Mouse (Mus musculus): ENCODE measurements around the gene Bhlhe40. TPM values are rescaled to one million over a fixed set of nuclear protein-coding genes. Genes with fewer than 3 reads are reported as not detected.

The Bhlhe40 gene
- polyA plus RNA-seq, 1 experiment from 2014 or later: 3.6 TPM

DNA sequence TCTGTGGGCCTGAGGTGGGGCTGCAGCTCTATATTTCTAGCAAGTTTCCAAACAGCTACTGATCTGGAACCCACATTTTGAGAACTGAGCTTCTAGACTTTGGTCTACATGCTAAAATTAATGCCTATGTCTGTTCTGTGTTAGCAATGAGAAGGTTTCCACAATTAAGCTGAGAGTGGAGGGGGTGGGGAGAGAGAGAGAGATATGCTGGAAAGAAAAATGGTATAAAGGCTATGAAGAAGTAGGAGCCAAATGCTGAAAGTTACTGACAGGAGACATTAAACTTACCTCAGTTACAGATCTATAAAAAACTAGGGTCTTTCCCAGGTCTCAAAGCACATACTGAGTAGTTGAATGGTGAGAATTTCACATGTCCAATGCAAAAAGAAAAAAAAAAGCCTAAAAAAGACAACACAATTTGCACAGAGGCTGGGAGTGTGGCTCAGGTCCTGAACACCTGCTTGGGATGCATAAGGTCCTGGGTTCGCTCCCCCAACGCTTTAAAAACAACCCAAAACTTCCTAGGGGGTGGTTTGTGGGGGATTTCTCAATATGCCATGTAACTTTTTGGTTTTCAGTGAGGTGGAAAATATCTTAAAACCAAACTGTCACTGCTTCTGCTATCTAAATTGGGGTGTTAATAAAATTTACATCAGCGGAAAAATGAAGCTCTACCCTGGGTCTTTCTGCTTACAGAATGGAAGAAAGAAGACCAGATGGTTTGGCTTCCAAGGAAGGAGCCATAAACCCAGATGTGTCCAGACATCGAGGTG, 50.9 kb downstream of the Bhlhe40 start:
- Histone ChIP-seq H3K27me3 (peaks cover 6% of the 10 kb centered on the region), H3K9me3 (replicated peaks) (no peaks in the 10 kb centered on the region), H3K4me1 (peaks cover 9% of the 10 kb centered on the region), H3K9ac (no peak overlapping the region), H3K27ac (no peak overlapping the region), H3K4me3 (no peak overlapping the region), H3K4me2 (replicated peaks) (no peak overlapping the region), H3K36me3 (no peaks in the 10 kb centered on the region)
- 78% methylated on average over 4 of the region's 4 CpGs for WGBS
- no peak for ATAC-seq (ENCODE audit: low FRiP score)

GRCm38 (mm10) chr6:108712148-108712547, 51.7 kb downstream of the Bhlhe40 start:
- Histone ChIP-seq H3K27ac (no peak overlapping the region), H3K9me3 (replicated peaks) (no peaks in the 10 kb centered on the region), H3K4me3 (no peak overlapping the region), H3K4me2 (replicated peaks) (no peak overlapping the region), H3K27me3 (peaks cover 6% of the 10 kb centered on the region), H3K36me3 (no peaks in the 10 kb centered on the region), H3K9ac (no peak overlapping the region), H3K4me1 (peaks cover 9% of the 10 kb centered on the region)
- ATAC-seq (ENCODE audit: low FRiP score): no peak

DNA sequence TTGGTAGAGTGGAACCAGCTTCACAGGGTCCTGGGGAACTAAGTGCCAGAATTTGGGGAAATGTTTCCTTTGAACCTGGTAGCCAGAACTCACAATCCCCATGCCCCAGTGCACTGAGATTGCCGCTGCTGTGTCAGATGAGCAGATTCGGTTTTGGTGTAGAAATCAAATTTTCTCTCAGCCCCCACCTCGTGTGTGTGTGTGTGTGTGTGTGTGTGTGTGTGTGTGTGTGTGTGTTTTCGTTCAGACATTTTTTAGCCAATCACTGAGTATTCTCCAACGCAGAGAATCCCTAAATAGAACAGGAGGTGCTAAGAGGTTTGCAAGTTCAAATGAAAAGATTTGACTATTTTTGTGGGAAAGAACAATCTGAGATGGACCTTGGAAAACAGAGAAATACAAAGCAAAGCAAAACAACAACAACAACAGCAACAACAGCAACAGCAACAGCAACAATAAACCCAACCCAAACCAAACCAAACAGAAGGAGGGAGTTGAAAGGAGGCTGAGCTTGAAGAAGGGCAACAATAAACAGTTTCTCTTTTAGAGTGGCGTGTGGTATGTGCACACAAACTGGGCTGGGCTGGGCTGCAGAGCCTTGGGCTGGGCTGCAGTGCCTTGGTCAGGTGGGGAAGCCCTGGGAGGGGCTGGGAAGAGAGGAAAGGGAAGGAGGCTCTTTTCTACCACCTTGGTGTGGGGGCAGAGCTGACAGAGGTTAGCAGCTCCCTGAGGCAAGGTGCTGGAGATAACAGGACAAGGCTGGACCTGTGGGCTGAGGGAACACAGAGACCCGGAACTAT, 52.9 kb downstream of the Bhlhe40 start:
- no peaks in the 10 kb centered on the region; the same call in 1 of the 2 replicates for H3K27me3 ChIP-seq
- no peaks in the 10 kb centered on the region for H3K9me3 ChIP-seq (replicated peaks)
- no peak overlapping the region for H3K4me3 ChIP-seq
- H3K27ac ChIP-seq: no peak overlapping the region
- 66% methylated on average over 7 of the region's 7 CpGs for WGBS
- peak overlapping the region; percentile 13; the same call in 1 of the 2 replicates for H3K9ac ChIP-seq
- peaks cover 9% of the 10 kb centered on the region for H3K4me1 ChIP-seq
- no peak for ATAC-seq (ENCODE audit: low FRiP score)
- H3K4me2 ChIP-seq (replicated peaks): no peak overlapping the region
- H3K36me3 ChIP-seq: no peaks in the 10 kb centered on the region

Other genes with a start within 250 kb of the Bhlhe40 start
- 76.1 and 86.7 TPM in 2 replicates for gene Arl8b, start 122.5 kb downstream of the Bhlhe40 start, polyA plus RNA-seq (2016; fragmentation: Nextera tagmentation; extraction: Ambion mirVana)
- 18.5 and 19.2 TPM in 2 replicates for gene Edem1, start 168.0 kb downstream of the Bhlhe40 start, polyA plus RNA-seq (2016; fragmentation: Nextera tagmentation; extraction: Ambion mirVana)